Mouse (Mus musculus): Measurements from ENCODE around the gene Zfp36l3. TPM values are rescaled to one million over a fixed set of nuclear protein-coding genes. Genes with fewer than 3 reads are reported as not detected.
"Not testable (repeated sequence)": the region's sequence is repeated elsewhere in the genome, so short reads cannot be mapped to it uniquely, and the experiment has no call there.

The Zfp36l3 gene
- not detected for total RNA-seq (2021)
- long read RNA-seq, experiment 1, result 0 reads
- long read RNA-seq, experiment 2, result 0 reads

- no peak for DNase-seq
These were observed at the start of gene Zfp36l3 for GRCm38 (mm10) chrX:53776276-53776675. Gene Zfp36l3 (minus strand): TSS chrX:53776394.

- no peak for DNase-seq
These were observed 22.9 kb upstream of the Zfp36l3 start for GRCm38 (mm10) chrX:53799074-53799473.

GRCm38 (mm10) chrX:53797519-53797918 is 21.3 kb upstream of the Zfp36l3 start, which contains the start of gene Xlr:
Gene Xlr (minus strand): TSS chrX:53797706.
- DNase-seq, result not testable (repeated sequence)

- no peak for DNase-seq
These were observed 18.5 kb downstream of the Zfp36l3 start, which contains the start of gene 1700013H16Rik for GRCm38 (mm10) chrX:53757736-53758135. Gene 1700013H16Rik (minus strand): TSS chrX:53757831.

- DNase-seq, result no peak
These were observed 23.3 kb downstream of the Zfp36l3 start for GRCm38 (mm10) chrX:53752851-53753250.

GRCm38 (mm10) chrX:53728967-53729366 is 47.2 kb downstream of the Zfp36l3 start:
- DNase-seq, result no peak

- no peak for DNase-seq
These were observed 51.6 kb downstream of the Zfp36l3 start, which contains the start of gene 4930502E18Rik for GRCm38 (mm10) chrX:53724596-53724995. Gene 4930502E18Rik (plus strand): TSS chrX:53724826.

Other genes starting within 250 kb of the Zfp36l3 start
- 10 to 100 TPM; 83.5 to 86.7 TPM for gene Rtl8c, start 168.4 kb downstream of the Zfp36l3 start, total RNA-seq (2021)
- not detected for gene Gm14597, start 167.4 kb downstream of the Zfp36l3 start, total RNA-seq (2021)
- 100 to 1,000 TPM; 140 to 145 TPM for gene Rtl8a, start 132.7 kb downstream of the Zfp36l3 start, total RNA-seq (2021)
- gene Rtl8b, start 106.0 kb downstream of the Zfp36l3 start, total RNA-seq (2021), result 10 to 100 TPM; 87.7 to 93.6 TPM
- not detected for gene 4930502E18Rik, start 51.6 kb downstream of the Zfp36l3 start, total RNA-seq (2021)
- gene 1700013H16Rik, start 18.6 kb downstream of the Zfp36l3 start, total RNA-seq (2021), result not detected
- 1 to 10 TPM; 1.3 to 1.4 TPM for gene Xlr, start 21.3 kb upstream of the Zfp36l3 start, total RNA-seq (2021)

Measured in adrenal gland, postnatal 10 days (tissue).